Mouse (Mus musculus) midbrain, embryonic 13.5 days (tissue): ENCODE measurements around the gene Hist1h2ac. TPM values are rescaled to one million over a fixed set of nuclear protein-coding genes. Genes with fewer than 3 reads are reported as not detected.
A peak's percentile ranks its signal among the peaks of the same experiment; 100 is the strongest.
"Not testable (repeated sequence)": the region's sequence is repeated elsewhere in the genome, so short reads cannot be mapped to it uniquely, and the experiment has no call there.

Source experiments
- ATAC-seq: fragments of 200-750 bp; cut with Nextera tagmentation; 2 replicates; pipeline ENCODE4 v1.8.0; 2017; ENCODE audit warnings: mild to moderate bottlenecking, moderate TSS enrichment, moderate library complexity
- H3K27ac ChIP-seq: fragments of 300-500 bp; sonication (generic); 2 replicates; pipeline ENCODE4 v1.5.1; 2015; ENCODE audit warnings: inconsistent platforms, mild to moderate bottlenecking, moderate library complexity
- H3K27me3 ChIP-seq: fragments of 300-500 bp; sonication (generic); 2 replicates; pipeline ENCODE4 v1.6.1; 2015; ENCODE audit warnings: mild to moderate bottlenecking, inconsistent platforms
- H3K36me3 ChIP-seq: fragments of 300-500 bp; sonication (generic); 2 replicates; pipeline ENCODE4 v1.6.1; 2015; ENCODE audit warnings: mild to moderate bottlenecking, inconsistent platforms
- H3K4me1 ChIP-seq: fragments of 300-500 bp; sonication (generic); replicated peaks from 2 replicates; pipeline ENCODE4 v1.6.1; 2015; ENCODE audit warnings: inconsistent platforms
- H3K4me2 ChIP-seq: fragments of 300-500 bp; sonication (generic); replicated peaks from 2 replicates; pipeline ENCODE4 v1.6.1; 2015; ENCODE audit warnings: moderate library complexity, mild to moderate bottlenecking, inconsistent platforms
- H3K4me3 ChIP-seq: fragments of 300-500 bp; sonication (generic); replicated peaks from 2 replicates; pipeline ENCODE4 v1.5.1; 2015; ENCODE audit warnings: mild to moderate bottlenecking, inconsistent platforms
- H3K9ac ChIP-seq: fragments of 300-500 bp; sonication (generic); replicated peaks from 2 replicates; pipeline ENCODE4 v1.6.1; 2015; ENCODE audit warnings: mild to moderate bottlenecking, inconsistent platforms
- H3K9me3 ChIP-seq: fragments of 300-500 bp; sonication (generic); 2 replicates; pipeline ENCODE4 v1.6.1; 2016; ENCODE audit warnings: mild to moderate bottlenecking, inconsistent platforms
- WGBS: fragments of 180-500 bp; shearing (Covaris S2); methylation state at CpG from one replicate; pipeline ENCODE4 v1.1.7; 2015; 5-methylcytosine and 5-hydroxymethylcytosine counted together
- microRNA-seq: library from miRNA; unstranded; fragments of <30 nt; microRNA quantifications from one replicate; pipeline ENCODE4, GENCODE M21; 2016
- polyA plus RNA-seq: library from polyadenylated mRNA; unstranded; fragments of >200 nt; fragmentation: Nextera tagmentation; extraction: Ambion mirVana; gene quantifications from 2 replicates; pipeline ENCODE4 v1.2.1, GENCODE M21; 2015

Gene Hist1h2ac
- polyA plus RNA-seq, 1 experiment from 2014 or later: 0.69 TPM

DNA sequence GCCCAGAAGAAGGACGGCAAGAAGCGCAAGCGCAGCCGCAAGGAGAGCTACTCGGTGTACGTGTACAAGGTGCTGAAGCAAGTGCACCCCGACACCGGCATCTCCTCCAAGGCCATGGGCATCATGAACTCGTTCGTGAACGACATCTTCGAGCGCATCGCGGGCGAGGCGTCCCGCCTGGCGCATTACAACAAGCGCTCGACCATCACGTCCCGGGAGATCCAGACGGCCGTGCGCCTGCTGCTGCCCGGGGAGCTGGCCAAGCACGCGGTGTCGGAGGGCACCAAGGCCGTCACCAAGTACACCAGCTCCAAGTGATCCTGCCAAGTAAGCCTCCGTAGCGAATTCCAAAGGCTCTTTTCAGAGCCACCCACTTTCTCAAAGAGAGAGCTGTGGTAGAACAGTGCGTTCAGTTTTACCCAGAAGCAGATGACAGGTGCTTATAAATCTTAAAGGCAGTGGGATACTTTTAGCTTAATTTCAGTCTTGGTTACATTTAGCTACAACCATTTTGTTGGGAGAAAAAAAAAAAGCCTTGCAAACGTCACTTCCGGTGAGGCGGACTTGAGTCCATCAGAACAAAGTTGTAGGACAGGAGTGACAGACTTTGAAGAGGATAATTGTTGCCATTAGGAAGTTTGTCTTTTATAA is 672 bp upstream of the Hist1h2ac start:
- peak overlapping the region; percentile 96 for H3K27ac ChIP-seq
- H3K4me2 ChIP-seq: peak overlapping the region; percentile 77
- peaks cover 24% of the 10 kb centered on the region for H3K4me1 ChIP-seq
- H3K9me3 ChIP-seq, H3K27me3 ChIP-seq, H3K36me3 ChIP-seq: not testable (repeated sequence)
- 0% methylated on average over 19 of the region's 37 CpGs for WGBS
- peak overlapping the region; percentile 51 for H3K4me3 ChIP-seq
- peak overlapping the region; percentile 69 for H3K9ac ChIP-seq
- ATAC-seq: peak; percentile 47; the same call in 1 of the 2 replicates

DNA sequence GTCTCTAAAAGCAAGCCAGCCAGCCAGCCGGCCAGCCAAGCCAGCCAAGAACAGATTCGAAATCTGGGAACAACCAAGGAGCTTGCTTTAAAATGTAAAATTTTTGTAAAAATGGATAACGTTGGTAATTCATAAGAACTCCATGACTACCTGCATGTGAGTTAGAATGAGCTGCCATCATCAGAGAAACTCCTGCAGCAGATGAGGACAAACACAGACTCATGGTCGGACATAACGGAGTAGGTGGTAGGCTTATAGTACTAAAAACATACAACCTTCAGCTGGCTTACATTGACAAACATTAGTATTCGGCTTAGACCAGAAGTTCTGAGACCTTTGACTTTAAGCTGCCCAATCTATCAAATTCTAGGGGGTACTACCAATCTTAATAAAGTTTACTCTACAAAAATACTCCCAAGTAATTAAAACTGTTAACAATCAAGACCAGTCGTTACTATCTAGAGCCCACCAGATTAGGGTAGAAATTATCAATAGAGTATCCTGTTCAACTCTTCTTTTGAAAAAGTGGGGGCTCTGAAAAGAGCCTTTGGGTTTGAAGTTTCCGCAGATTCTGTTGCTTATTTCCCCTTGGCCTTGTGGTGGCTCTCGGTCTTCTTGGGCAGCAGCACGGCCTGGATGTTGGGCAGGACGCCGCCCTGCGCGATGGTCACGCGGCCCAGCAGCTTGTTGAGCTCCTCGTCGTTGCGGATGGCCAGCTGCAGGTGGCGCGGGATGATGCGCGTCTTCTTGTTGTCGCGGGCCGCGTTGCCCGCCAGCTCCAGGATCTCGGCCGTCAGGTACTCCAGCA is 597 bp downstream of the Hist1h2ac start:
- H3K27ac ChIP-seq: peak overlapping the region; percentile 93
- peak; percentile 66 for ATAC-seq

DNA sequence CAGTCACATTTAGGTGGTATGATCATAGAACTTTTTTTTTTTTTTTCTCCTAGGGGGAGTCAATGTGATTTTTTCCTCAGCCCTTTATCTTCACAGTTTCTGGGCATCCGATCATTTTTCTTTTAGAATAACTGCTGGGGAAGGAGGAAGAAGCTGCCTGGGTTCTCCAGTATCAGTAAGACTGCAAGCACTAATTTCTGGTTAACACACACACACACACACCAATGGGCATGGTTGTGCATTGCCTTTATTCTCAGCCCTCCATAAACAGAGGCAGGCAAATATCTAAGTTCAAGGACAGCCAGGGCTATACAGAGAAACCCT is 1.2 kb downstream of the Hist1h2ac start:
- Histone ChIP-seq H3K27ac (peak overlapping the region; percentile 93; the same call in 1 of the 2 replicates), H3K27me3 (no peaks in the 10 kb centered on the region), H3K4me3 (peak overlapping the region; percentile 51), H3K4me1 (peaks cover 24% of the 10 kb centered on the region), H3K9me3 (no peaks in the 10 kb centered on the region), H3K4me2 (peak overlapping the region; percentile 77), H3K36me3 (no peaks in the 10 kb centered on the region), H3K9ac (peak overlapping the region; percentile 62)
- WGBS: 65% methylated on average over 1 of the region's 1 CpGs
- no peak for ATAC-seq

More for the DNA sequence above, 597 bp downstream of the Hist1h2ac start:
- Histone ChIP-seq H3K4me2 (peak overlapping the region; percentile 77), H3K4me1 (peaks cover 24% of the 10 kb centered on the region), H3K4me3 (peak overlapping the region; percentile 51), H3K9ac (peak overlapping the region; percentile 64)
- H3K27me3 ChIP-seq, H3K9me3 ChIP-seq, H3K36me3 ChIP-seq: not testable (repeated sequence)
- 13% methylated on average over 12 of the region's 30 CpGs for WGBS

DNA sequence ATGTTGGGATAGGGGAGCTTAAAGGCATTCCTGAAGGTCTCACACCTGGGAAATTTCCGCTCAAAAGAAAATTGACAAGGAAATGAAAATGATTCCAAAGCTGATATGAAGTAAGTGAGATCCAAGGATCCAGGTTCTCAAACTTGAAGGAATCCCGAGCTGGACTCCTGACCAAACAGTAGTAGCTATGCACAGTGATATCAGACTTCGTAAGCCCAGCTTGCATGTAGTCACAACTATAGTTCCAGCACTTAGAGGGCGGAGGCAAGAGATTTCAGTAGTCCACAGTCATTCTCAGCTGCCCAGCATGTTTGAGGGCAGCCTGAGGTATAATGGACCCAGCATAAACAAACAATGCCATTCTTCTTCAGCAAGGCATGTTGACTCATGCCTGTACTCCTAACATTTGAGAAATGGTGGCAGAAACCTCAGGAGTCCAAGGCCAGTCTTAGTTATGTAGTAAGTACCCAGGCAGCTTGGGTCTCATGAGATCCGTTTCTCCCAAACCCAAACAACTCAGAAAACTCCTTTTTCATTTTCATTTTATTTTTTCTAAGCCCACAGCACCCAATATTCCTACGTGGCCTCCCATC is 1.7 kb downstream of the Hist1h2ac start:
- H3K4me1 ChIP-seq: peaks cover 24% of the 10 kb centered on the region
- 0 out of 2 replicates have a peak overlapping the region, but pooled peaks have one; percentile 77 for H3K4me2 ChIP-seq
- 90% methylated on average over 6 of the region's 6 CpGs for WGBS
- H3K4me3 ChIP-seq: no peak overlapping the region
- no peaks in the 10 kb centered on the region for H3K27me3 ChIP-seq
- no peak overlapping the region for H3K9ac ChIP-seq
- H3K36me3 ChIP-seq: no peaks in the 10 kb centered on the region
- no peak for ATAC-seq
- no peak overlapping the region for H3K27ac ChIP-seq
- no peaks in the 10 kb centered on the region for H3K9me3 ChIP-seq

DNA sequence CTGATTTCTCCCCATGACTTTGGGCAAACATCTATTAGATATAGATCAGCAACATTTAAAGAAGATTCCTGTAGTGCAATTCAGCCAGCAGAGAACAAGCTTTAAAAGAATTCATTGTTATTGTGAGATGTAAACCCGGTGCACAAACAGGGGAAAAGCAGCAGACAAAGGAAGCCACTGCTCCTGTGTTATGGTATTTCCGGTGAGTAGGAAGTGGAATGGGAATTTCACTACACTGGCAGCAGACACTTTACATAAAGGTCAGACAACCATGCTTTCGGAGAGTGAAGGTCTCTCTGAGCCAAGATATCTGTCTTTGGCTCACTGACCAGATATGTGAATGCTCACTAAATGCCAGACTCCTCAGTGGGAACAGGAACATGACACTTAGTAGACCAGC is 21.2 kb downstream of the Hist1h2ac start:
- Histone ChIP-seq H3K4me3 (no peak overlapping the region), H3K9ac (no peak overlapping the region), H3K36me3 (no peaks in the 10 kb centered on the region), H3K9me3 (no peaks in the 10 kb centered on the region), H3K4me2 (no peak overlapping the region), H3K27me3 (no peaks in the 10 kb centered on the region), H3K4me1 (no peaks in the 10 kb centered on the region), H3K27ac (no peak overlapping the region)
- ATAC-seq: no peak
- WGBS: 79% methylated on average over 3 of the region's 3 CpGs

DNA sequence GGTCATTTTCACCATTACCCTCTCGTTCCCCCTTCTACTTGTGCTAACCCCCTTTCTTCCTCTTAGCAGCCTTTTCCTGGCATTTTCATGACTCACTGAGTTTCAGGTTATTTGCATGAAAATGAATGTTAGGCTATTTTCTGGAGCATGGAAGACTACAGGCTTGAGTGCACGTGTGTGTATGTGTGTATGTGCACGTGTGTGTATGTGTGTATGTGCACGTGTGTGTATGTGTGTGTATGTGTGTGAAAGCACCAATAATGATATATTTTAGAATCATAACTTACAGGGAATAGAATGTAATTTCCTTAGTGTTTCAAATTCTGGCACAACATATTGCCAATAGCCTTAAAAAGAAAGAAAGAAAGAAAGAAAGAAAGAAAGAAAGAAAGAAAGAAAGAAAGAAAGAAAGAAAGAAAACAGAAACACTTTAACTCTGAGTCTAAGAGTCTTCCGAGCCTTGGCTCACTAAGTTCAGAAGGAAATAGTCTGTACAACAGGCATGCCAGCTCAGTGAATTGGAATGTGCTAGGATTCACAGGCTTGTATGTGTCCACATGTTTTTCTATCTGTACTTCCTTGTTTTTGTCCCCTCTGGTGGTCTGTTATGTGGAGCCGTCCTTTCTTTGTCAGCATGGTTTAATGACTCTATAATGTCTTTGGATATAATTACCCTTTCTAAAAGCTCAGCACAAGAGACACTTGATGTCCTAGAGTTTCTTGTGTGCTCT is 23.9 kb downstream of the Hist1h2ac start:
- H3K4me3 ChIP-seq: no peak overlapping the region
- H3K27ac ChIP-seq: no peak overlapping the region
- no peak for ATAC-seq
- no peaks in the 10 kb centered on the region for H3K4me1 ChIP-seq
- no peak overlapping the region for H3K9ac ChIP-seq
- no peaks in the 10 kb centered on the region for H3K27me3 ChIP-seq
- no peaks in the 10 kb centered on the region for H3K36me3 ChIP-seq
- no peaks in the 10 kb centered on the region for H3K9me3 ChIP-seq
- H3K4me2 ChIP-seq: no peak overlapping the region
- WGBS: 73% methylated on average over 6 of the region's 6 CpGs

Small RNAs within 50 kb of the gene (microRNA-seq; reads per million reads assigned to microRNA genes)
- not detected for gene Gm44350

Other genes starting within 250 kb of the Hist1h2ac start
- 0.04 and 0.13 TPM in 2 replicates for gene Btn1a1, start 218.0 kb downstream of the Hist1h2ac start, polyA plus RNA-seq
- gene Btn2a2, start 195.1 kb downstream of the Hist1h2ac start, polyA plus RNA-seq: 0.13 TPM in 2 replicates
- gene Hist1h4h, start 152.9 kb downstream of the Hist1h2ac start, polyA plus RNA-seq: 6.4 and 7.4 TPM in 2 replicates
- gene Hist1h2af, start 150.0 kb downstream of the Hist1h2ac start, polyA plus RNA-seq: 1.3 and 3.0 TPM in 2 replicates
- gene Hist1h3g, start 148.5 kb downstream of the Hist1h2ac start, polyA plus RNA-seq: 3.1 and 5.3 TPM in 2 replicates
- 0.31 and 0.35 TPM in 2 replicates for gene Hist1h2bh, start 140.6 kb downstream of the Hist1h2ac start, polyA plus RNA-seq
- 0.75 and 0.84 TPM in 2 replicates for gene Hist1h3f, start 139.9 kb downstream of the Hist1h2ac start, polyA plus RNA-seq
- gene Hist1h4f, start 132.3 kb downstream of the Hist1h2ac start, polyA plus RNA-seq: not detected in 2 replicates
- 0.23 and 0.24 TPM in 2 replicates for gene Hist1h1d, start 130.7 kb downstream of the Hist1h2ac start, polyA plus RNA-seq
- gene Hist1h3e, start 121.6 kb downstream of the Hist1h2ac start, polyA plus RNA-seq: 3.1 and 4.7 TPM in 2 replicates
- 51.6 and 53.6 TPM in 2 replicates for gene Hist1h2ae, start 112.7 kb downstream of the Hist1h2ac start, polyA plus RNA-seq
- 4.1 and 7.5 TPM in 2 replicates for gene Hist1h2bg, start 112.6 kb downstream of the Hist1h2ac start, polyA plus RNA-seq
- 3.3 and 4.5 TPM in 2 replicates for gene Hist1h2bf, start 109.8 kb downstream of the Hist1h2ac start, polyA plus RNA-seq
- 0.93 and 1.7 TPM in 2 replicates for gene Hist1h2ad, start 109.6 kb downstream of the Hist1h2ac start, polyA plus RNA-seq
- 2.1 and 3.1 TPM in 2 replicates for gene Hist1h3d, start 108.2 kb downstream of the Hist1h2ac start, polyA plus RNA-seq
- gene Hist1h4d, start 102.3 kb downstream of the Hist1h2ac start, polyA plus RNA-seq: 74.3 and 84.0 TPM in 2 replicates
- gene Hist1h2be, start 62.8 kb downstream of the Hist1h2ac start, polyA plus RNA-seq: 1.4 and 2.0 TPM in 2 replicates
- gene Hist1h1e, start 61.4 kb downstream of the Hist1h2ac start, polyA plus RNA-seq: 12.6 and 15.0 TPM in 2 replicates
- gene Hist1h2bc, start 251 bp upstream of the Hist1h2ac start, polyA plus RNA-seq: 22.2 and 24.4 TPM in 2 replicates
- not detected in 2 replicates for gene Hist1h1t, start 11.9 kb upstream of the Hist1h2ac start, polyA plus RNA-seq
- 5.1 and 5.8 TPM in 2 replicates for gene Hist1h4c, start 14.5 kb upstream of the Hist1h2ac start, polyA plus RNA-seq
- gene Hfe, start 26.9 kb upstream of the Hist1h2ac start, polyA plus RNA-seq: 2.0 and 2.7 TPM in 2 replicates
- gene Hist1h1c, start 54.9 kb upstream of the Hist1h2ac start, polyA plus RNA-seq: 9.8 and 11.1 TPM in 2 replicates
- gene Hist1h3c, start 61.7 kb upstream of the Hist1h2ac start, polyA plus RNA-seq: 3.2 and 4.4 TPM in 2 replicates
- gene Hist1h2bb, start 62.8 kb upstream of the Hist1h2ac start, polyA plus RNA-seq: 2.8 and 3.2 TPM in 2 replicates
- 28.4 and 31.0 TPM in 2 replicates for gene Hist1h2ab, start 67.2 kb upstream of the Hist1h2ac start, polyA plus RNA-seq
- gene Hist1h3b, start 68.3 kb upstream of the Hist1h2ac start, polyA plus RNA-seq: 6.3 and 8.7 TPM in 2 replicates
- 4.6 and 5.2 TPM in 2 replicates for gene Hist1h4b, start 73.1 kb upstream of the Hist1h2ac start, polyA plus RNA-seq
- gene Hist1h4a, start 77.3 kb upstream of the Hist1h2ac start, polyA plus RNA-seq: 0.44 and 0.57 TPM in 2 replicates
- 1.4 and 3.3 TPM in 2 replicates for gene Hist1h3a, start 78.4 kb upstream of the Hist1h2ac start, polyA plus RNA-seq
- gene Hist1h1a, start 79.7 kb upstream of the Hist1h2ac start, polyA plus RNA-seq: 1.6 and 2.2 TPM in 2 replicates
- gene Trim38, start 86.0 kb upstream of the Hist1h2ac start, polyA plus RNA-seq: 0.15 TPM in 1 of 2 replicates, not detected in the other
- gene Slc17a2, start 123.0 kb upstream of the Hist1h2ac start, polyA plus RNA-seq: not detected in 2 replicates
- not detected in 2 replicates for gene Slc17a3, start 155.5 kb upstream of the Hist1h2ac start, polyA plus RNA-seq
- gene Slc17a1, start 183.8 kb upstream of the Hist1h2ac start, polyA plus RNA-seq: 0.08 TPM in 1 of 2 replicates, not detected in the other
- gene Slc17a4, start 231.1 kb upstream of the Hist1h2ac start, polyA plus RNA-seq: not detected in 2 replicates